Mouse (Mus musculus): Measurements from ENCODE around the gene Smpx.

The Smpx gene

DNA sequence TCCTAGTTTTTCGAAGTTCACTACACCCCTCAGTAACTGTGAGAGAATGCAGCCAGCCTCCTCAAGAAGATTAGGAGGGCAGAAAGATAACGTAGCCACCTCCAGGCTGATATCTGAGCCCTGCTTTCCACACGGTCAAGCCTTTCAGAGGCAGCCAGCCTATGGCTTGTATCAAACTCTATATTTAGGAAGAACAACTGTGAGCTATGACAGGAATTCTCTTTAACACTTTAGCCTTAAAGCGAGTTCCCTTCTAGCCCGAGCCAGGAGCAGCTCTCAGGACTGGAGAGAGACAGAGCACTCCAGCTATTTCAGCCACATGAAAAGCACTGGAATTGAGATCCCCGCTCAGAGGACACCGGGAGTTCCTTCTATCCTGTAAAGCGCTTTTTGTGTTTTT, at the start of gene Smpx:
TSS of gene Smpx (plus strand) at position 49 of the 400 bp plus-strand sequence.
- no peak for DNase-seq (ENCODE audit: low spot score)

DNA sequence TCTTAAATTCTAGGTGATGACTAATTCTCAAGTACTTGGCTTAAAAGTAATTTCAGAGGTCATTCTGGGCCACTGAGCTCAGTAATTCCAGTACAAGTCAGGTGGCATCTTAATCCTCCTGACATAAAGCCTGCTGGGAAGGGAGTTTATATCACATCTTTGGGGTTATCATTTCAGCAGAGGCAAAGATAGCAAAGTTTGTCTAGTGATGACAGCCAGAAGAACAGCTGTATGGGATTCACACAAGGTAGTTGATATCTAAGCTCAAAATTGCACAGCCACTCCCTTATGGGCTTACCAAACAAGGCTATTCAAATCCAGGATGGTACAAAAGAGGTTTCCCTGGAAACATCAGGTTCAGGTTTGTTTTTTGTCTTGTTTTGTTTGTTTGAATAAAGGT, 43.7 kb upstream of the Smpx start:
- no peak for DNase-seq (ENCODE audit: low spot score)

DNA sequence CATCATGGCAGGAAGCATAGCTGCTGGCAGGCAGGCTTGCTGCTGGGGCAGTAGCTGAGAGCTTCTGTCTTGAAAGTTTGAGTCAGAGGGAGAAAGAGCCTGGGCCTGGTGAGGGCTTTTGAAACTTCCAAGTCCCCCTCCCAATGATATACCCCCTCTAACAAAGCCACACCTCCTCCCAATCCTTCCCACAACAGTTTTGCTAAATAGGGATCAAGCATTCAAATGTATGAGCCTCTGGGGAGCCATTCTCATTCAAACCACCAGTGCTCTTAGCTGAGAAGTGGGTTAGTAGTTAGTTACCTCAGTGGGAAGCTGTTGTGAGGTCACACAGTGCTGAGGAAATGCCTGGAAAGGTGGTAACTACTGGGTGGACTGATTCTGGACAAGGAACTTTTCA, 41.4 kb upstream of the Smpx start:
- no peak for DNase-seq (ENCODE audit: low spot score)

DNA sequence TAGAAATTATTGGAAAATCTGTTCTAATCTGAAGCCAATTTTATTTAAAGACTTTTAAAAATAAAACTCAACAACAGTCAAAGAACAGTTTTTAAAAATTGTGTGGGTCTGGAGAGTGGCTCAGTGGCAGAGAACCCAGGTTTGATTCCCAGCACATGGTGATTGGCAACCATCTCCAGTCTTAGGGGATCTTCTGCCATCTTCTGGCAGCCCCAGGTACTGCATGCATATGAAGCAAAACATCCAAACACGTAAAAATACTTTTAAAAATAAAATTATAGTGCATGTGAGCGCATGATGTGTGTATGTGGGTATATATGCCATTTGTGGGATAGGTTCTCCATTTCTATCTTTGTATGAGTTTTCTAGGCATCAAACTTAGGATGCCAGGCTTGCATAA, 26.9 kb upstream of the Smpx start:
- no peak for DNase-seq (ENCODE audit: low spot score)

DNA sequence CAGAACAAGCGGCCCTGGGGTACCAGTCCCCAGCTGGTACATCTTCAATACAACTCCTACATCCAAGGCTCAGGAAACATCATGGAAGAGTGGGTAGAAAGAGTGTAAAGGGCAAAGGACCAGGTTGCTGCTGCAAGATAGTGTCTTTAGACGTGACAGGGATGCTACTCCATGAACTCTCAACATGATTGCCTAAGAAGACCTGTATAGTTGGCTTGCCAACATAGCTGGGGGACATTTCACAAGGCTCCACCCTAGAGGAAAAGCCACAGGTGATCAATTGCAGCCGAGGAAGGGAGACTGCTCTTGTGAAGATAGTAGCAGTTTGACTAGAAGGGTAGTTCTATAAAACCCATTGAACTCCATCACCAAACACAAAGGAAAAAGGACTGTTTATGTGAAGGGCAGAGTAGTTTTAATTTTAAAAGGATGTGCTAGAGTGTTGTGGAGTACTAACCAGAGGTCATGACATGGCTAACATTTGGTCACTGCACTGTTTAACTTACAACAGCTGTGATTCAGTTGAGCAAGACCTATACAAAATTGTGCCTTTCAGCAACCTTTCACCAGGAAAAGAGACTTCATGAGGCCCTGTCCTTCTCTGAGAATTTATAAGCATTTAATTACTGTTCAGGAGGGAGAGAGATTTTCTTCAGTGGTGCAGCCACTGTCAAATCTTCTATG, 23.9 kb upstream of the Smpx start:
- DNase-seq (ENCODE audit: low spot score) = no peak

DNA sequence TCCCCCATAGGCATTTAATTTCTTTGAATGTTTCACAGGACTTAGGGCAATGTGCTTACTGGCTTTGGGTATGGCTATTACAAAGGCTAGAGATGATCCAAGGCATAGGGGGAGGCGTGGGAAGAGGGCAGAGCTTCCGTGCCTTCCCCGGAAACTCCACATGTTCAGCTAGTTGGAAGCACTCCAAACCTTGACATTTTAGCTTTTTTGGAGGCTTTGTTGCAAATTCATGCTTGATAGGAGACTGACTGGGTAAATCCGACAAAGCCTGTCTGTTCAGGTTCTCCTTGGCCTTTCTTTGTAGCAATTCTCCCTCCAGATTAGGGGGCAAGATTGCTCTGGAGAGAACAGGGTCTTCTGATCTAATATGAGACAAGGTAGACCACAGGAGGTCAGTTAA, 7.5 kb upstream of the Smpx start:
- no peak for DNase-seq (ENCODE audit: low spot score)

DNA sequence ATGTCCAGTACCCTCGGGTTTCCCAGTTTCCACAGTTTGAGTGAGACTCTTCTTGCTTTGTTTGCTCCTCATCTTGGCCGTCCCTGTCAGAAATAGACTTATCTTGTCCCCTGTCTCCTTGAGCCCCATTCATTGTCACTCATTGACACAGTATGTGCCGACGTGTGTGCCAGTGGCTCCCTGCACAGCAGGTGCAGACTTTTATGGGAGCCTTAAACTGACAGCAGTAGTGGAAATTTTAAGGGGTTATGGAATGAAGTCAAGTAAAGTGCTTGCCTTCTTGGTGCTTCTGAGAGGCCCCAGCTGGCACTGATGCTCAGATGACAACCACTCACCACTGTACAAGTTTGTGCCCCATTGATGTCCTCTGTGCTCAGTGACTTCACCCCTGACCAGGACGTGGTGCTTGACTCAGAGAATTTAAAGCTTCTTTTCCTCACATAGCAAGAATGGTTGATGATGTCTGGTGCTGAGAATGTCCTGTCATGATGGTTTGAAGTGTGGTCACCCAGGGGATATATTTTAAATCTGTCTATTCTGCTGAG, 1.0 kb upstream of the Smpx start:
- DNase-seq (ENCODE audit: low spot score) = no peak

DNA sequence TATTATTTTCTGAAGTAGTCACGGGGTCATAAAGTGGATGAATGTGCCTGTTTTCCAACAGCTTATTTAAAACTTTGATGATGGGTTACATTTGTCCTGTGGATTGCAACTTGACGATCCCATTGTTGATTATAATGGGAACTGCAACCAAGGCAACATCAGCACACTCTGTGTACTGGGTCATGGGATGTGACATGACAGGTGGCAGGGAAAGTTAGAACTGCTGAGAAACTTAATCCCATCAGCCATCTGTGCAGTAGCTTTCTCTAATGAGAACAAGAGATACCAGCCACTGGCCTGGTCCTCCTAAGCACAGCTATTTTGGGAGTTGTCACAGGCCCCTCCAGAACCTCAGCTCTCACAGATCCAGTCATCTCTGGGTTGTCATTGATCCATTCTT, 8.5 kb downstream of the Smpx start:
- DNase-seq (ENCODE audit: low spot score) = no peak

DNA sequence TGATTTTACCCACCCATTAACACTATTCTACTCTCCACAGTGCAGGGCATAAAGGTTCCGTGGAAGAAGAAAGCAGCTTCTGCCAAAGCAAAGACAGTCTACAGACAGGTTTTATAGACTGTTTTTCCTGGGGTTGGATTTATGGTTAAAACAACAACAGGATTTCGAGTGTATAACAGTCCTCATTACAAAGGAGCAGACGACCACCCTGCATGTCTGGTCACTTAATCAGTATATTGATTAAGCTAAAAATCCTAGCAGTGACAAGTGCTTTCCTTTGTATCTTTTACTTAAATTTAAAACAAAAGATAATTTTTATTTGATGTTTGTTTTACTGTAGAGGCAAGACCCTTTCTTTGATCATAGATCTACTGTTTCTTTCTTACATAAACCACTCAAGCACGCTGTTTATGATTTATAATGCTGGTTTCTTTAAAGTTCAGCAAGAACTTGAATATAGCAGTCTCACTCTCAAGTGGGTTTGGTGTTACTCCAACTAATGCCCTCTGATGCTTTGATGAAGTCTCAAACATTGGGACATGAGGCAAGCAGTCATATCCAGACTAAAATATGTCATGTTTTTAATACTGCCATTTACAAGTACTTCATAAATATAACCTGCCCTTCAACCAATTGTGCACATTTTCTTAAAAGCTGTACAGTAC, 10.0 kb downstream of the Smpx start:
- DNase-seq (ENCODE audit: low spot score) = no peak

DNA sequence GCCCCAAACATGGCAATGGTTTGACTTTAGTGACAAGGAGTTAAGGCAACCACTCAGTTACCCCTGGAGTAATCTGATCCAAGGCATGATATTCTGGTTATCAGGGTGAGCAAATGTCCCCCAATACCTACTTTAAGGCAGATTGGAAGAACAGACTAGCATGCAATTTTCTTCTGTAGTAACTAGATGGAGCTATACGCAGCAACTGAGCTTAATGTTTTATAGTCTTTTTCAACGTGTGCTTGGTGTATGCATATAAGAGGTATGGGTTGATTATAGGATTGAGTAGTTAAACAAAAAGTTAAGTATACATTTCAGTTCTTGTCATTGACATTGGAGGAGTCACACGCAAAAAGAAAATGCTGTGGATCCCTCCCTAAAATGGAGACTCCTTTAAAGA, 21.2 kb downstream of the Smpx start:
- no peak for DNase-seq (ENCODE audit: low spot score)

DNA sequence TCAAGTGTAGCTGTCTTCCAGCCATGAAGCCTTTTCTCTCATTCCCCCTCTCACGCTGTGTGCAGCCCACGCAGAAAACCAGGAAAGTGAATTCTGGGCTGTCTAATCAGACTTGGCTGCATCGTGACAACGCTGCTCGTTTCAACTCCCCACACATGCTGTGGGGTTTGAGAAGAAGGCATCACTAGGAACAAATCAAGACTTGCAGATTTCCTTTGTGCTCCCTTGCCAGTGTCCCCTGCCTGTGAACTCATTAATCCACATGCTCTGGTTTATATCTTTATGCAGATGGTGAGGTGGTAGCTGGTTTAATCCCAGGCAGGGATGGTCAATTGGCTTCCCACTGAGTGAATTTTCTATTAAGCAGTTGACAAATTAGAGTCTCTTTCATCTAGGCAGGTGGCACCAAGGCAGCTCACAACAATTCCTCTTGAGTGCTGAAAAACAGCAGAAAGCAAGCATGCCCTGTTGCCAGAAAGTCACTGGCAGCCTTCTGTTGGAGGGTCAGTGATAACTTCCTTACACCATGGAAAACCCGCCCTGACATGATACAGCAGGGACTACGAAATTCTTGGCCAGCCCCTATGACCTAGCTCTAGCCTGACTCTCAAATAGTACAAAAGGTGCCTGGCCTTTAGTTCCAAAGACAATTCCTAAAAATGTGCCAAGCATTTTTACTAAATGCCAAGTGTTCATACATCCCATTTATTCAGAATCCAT, 32.1 kb downstream of the Smpx start:
- DNase-seq (ENCODE audit: low spot score) = peak; percentile 5

DNA sequence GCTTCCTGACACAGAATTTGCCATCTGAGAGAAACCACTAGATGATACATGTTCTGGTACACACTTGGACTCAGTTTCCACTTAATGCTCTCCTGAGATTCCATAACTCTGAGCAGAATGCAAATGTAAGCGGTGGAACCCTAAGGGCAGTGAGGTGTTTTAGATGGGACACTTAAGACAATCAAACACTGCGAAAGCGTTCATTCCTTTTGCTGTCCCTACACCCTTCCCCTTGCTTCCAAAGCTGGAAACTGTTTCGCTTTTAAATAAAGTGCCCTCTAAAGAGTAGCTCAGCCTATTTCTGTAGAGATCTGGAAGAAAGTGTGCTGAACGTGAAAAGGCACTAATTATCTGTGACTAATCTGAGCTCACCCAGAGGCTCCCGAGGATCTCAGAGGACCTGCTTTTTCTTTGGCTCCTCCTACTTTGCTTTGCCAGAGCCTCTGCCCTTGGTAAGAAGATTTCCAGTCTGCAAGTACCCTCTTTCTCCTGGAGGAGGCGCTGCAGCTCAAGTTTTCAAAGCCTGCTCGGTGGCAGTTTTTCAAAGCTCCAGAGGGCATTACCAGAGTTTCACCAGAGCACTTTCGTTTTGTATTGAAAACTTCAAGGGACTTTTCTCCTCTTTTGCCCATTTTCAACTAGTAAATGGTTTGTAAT, 33.1 kb downstream of the Smpx start:
- peak; percentile 84 for DNase-seq (ENCODE audit: low spot score)

DNA sequence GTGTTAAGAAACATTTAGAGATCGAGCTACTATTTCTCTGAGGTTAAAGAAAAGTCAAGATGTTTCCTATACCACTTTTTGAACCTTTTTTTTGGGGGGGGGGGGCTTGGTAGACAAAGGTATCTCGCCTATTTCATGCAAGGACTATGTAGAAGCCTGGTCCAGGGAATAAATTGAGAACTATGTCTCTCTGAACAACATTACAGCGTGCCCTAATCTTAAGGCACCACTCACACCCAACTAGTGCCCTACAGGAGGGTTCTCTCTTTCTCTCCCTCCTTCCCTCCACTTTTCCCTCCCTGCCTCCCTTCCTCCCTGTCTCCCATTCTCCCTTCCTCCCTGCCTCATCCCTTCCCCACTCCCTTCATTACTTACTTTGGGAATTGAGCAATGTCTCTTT, 33.6 kb downstream of the Smpx start:
- no peak for DNase-seq (ENCODE audit: low spot score)

DNA sequence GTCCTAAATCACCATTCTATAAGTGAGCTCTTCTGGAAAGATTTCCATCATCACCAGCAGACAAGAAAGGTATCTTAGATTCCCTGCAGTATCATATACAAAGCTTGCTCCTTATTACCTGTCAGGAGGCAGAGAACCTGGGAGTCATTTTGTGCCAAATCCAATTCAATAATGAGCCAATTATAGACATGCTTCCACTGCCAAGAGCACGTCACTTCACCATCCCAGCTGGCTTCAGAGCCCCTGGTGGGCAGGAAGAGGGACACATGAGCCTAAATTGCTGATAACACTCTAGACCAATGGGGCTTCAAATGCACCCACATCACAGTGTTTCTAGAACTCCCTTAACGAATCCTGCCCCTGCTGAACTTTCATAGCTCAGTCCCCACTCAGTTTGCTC, 35.1 kb downstream of the Smpx start:
- no peak for DNase-seq (ENCODE audit: low spot score)

DNA sequence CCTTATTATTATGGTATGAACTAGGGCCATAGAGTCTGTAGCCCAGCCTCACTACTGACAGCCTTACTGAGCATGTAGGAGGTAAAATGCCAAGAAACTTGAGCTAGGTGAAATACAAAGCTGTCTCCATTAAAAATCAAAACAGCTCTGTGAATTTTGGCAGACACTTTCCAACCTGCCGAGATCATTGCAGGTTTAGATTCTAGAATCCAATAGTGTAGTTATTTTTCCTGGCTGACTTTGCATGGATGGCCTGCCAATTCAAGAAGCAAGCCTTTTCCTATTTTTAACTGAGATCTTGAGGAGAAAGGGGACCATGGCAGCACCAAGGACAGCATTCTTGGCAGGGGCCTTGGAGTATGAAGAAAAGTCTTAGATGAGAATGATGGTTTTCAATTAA, 35.6 kb downstream of the Smpx start:
- no peak for DNase-seq (ENCODE audit: low spot score)

DNA sequence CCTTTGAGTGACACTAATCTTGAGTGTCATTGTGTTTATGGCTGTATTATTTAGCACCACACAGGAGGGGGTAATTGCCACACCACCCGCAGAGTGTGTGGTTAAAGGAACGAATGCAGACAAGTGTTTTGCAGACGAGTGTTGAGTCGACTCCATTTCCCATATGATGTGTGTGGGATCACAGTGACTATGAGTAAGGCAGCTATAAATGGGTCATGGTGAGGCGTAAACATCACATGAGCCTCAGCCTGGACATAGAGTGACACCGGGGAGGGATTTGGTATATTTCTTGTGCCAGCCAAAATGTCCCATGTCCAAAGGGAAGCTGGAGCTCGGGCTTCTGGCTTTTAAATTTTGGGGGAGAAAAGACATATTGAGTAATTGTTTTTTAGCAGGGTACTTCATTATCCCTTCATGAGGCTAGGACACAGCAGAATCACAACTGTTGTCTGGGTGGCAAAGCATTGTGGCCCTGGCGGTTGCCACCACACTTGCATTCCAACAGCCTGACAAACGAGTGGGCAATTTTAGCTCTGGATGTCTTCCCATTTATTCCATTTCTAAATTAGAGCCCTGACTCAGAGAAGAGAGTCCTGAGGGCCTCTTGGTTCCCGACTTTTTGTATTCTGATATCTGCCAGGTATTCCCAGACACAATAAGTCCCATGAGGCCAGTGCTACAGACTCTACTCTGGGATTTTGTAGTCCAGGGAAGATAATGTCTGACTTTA, 49.3 kb downstream of the Smpx start:
- no peak for DNase-seq (ENCODE audit: low spot score)

DNA sequence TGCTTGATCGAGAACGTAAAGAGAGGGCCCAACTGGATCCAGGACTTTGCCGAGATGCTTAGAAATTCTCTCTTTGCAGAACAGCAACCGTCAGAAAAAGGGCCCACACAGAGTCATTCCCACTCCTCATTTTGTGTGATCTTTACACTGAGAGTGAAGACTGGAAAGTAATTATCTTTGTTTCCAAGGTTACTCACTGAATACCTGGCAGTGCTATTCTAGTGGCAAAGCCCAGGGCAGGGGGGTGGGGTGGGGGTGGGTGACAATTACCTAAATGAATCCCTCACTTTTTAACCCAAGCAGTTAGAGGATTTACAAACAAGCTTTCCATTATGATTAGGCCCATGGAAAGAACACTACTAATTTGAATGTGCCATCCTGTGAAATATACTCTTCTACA, 55.8 kb downstream of the Smpx start:
- DNase-seq (ENCODE audit: low spot score) = no peak

DNA sequence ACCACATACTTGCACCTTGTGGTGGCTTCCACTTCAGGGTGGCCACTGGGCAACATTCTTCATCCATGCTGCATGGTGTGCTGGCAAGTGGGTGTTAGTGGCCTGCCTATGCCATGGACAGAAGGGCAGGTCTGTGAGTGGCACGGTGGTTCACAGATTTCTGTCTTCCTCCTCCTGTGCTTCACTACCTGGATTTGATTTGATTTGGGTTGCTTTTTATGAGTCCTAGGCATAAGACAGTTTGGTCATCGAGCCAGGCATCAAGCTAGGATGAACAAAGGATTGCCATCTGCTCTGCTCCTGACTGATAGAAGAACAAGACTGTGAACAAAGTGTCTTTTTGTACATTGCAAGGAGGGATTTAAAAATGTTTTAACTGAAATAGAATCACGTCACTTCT, 63.8 kb downstream of the Smpx start:
- DNase-seq (ENCODE audit: low spot score) = no peak

DNA sequence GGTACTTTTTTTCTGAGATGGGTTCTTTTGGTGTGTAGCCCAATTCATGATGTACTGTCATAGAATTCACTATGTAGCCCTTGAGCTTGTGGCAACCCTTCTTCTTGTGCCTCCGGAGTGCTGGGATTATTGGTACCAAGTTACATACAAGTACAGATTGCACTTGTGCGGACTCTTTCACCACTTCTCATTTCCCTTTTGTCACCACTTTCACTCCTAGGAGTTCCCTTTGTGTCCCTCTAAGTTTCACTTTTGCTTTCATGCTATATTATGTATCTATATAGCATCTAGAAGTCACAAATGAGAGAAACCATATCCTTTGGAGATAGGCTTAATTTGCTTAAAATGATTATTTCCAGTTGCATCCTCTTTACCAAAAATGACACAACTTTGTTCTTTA, 103.0 kb downstream of the Smpx start:
- no peak for DNase-seq (ENCODE audit: low spot score)

Measured in MN1 (cell line).